Mouse (Mus musculus) heart, embryonic 16.5 days (tissue): Measurements from ENCODE around the gene Ctbp2. TPM values are rescaled to one million over a fixed set of nuclear protein-coding genes. Genes with fewer than 3 reads are reported as not detected.

Experiments
- ATAC-seq: fragments of 200-750 bp; cut with Nextera tagmentation; replicated peaks from 2 replicates; pipeline ENCODE4 v1.8.0; 2017; ENCODE audit warnings: moderate number of reproducible peaks; ENCODE audit not compliant: insufficient read depth, low FRiP score; ENCODE audit errors: extremely low read depth
- H3K27ac ChIP-seq: fragments of 300-500 bp; sonication (generic); 2 replicates; pipeline ENCODE4 v1.5.1; 2014; ENCODE audit warnings: mild to moderate bottlenecking, low read length, control low read depth, moderate library complexity
- H3K27me3 ChIP-seq: fragments of 300-500 bp; sonication (generic); 2 replicates; pipeline ENCODE4 v1.6.1; 2014; ENCODE audit warnings: low read length, mixed read lengths; ENCODE audit not compliant: control insufficient read depth, insufficient read depth
- H3K36me3 ChIP-seq: fragments of 300-500 bp; sonication (generic); 2 replicates; pipeline ENCODE4 v1.6.1; 2014; ENCODE audit not compliant: control insufficient read depth, insufficient read depth
- H3K4me1 ChIP-seq: fragments of 300-500 bp; sonication (generic); 2 replicates; pipeline ENCODE4 v1.6.1; 2014; ENCODE audit warnings: low read length, mixed read lengths; ENCODE audit not compliant: control insufficient read depth, insufficient read depth
- H3K4me2 ChIP-seq: fragments of 300-500 bp; sonication (generic); 2 replicates; pipeline ENCODE4 v1.6.1; 2014; ENCODE audit warnings: low read depth, mild to moderate bottlenecking, control low read depth, low read length
- H3K4me3 ChIP-seq: fragments of 300-500 bp; sonication (generic); 2 replicates; pipeline ENCODE4 v1.5.1; 2014; ENCODE audit warnings: mild to moderate bottlenecking, control low read depth, low read length
- H3K9ac ChIP-seq: fragments of 300-500 bp; sonication (generic); 2 replicates; pipeline ENCODE4 v1.6.1; 2014; ENCODE audit warnings: low read length, control low read depth
- H3K9me3 ChIP-seq: fragments of 300-500 bp; sonication (generic); replicated peaks from 2 replicates; pipeline ENCODE4 v1.6.1; 2016; ENCODE audit warnings: low read length; ENCODE audit not compliant: control insufficient read depth
- WGBS: fragments of 180-500 bp; shearing (Covaris S2); extraction: QIAGEN DNeasy Blood & Tissue Kit; methylation state at CpG from one replicate; pipeline ENCODE4 v1.1.7; 2014; 5-methylcytosine and 5-hydroxymethylcytosine counted together
- polyA plus RNA-seq: library from polyadenylated mRNA; unstranded; fragments of >200 nt; fragmentation: Nextera tagmentation; extraction: Ambion mirVana; gene quantifications from 2 replicates; pipeline ENCODE4 v1.2.1, GENCODE M21; 2015

Ctbp2 gene
- polyA plus RNA-seq, 1 experiment from 2014 or later: 44.6 TPM

DNA sequence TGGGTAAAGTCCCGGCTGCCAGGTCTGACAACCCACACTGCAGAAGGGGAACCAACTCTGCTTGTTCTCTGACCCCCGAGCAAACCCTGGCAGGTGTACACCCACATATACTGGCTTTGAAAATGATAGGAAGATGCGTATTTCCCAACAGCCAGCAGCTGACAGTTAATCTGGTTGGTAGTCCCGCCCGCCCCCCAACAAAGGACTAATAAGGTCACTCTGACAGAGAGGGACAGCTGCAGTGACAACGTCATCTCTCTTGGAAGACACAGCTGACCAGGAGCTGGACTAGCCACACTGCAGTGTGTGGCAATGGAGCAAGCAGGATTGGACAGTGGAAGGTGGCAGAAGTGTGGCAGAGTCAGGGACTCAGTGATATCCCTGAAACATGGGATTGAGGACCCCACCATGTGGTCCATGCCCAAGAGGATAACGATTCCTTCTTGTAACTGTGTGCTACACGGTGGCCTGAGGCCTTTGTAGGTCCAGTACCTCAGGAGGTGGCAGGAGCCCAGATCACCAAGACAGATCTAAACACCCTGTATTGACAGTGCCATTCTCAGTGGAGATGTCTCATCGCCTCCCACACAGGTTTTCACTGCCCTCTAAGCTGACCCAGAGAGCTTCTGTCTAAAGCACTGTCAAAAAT lies 131.1 kb downstream of the Ctbp2 start:
- peaks cover 43% of the 10 kb centered on the region for H3K36me3 ChIP-seq
- 89% methylated on average over 9 of the region's 9 CpGs for WGBS
- ATAC-seq: no peak

DNA sequence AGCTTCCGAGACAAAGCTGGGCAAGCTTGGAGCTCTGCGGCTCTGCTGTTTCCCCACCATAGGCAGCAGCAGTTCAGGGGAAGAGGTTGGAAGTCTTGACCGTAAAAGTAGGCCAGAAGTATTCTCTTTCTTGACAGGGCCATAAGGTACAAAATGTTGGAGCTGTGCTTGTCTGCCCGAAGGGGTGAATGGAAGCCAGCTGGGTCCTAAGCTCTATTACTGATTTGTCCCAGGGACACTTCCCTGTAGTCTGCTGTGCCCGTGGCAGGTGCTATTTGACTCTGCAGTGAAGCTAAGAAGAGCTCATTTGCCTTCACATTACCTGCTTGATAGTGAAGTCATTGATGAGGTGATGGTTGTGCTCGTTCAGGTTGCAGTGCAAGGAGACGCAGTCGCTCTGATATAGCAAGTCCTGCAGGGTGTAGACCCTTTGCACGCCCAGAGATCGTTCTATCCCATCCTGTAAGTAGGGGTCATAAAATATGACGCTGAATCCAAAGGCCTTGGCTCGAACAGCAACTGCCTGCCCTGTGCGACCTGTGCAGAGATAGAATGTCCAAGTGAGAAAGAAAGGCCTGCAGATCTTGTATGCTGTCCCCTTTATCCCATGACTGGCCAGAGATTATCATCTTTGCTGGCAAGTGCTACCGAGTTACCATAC lies 132.8 kb downstream of the Ctbp2 start:
- H3K27ac ChIP-seq: no peak overlapping the region
- no peak overlapping the region for H3K9ac ChIP-seq
- WGBS: 88% methylated on average over 14 of the region's 14 CpGs
- H3K4me3 ChIP-seq: no peak overlapping the region
- H3K4me1 ChIP-seq: no peaks in the 10 kb centered on the region
- no peaks in the 10 kb centered on the region for H3K9me3 ChIP-seq
- no peak for ATAC-seq
- peaks cover 39% of the 10 kb centered on the region for H3K36me3 ChIP-seq
- no peak overlapping the region for H3K4me2 ChIP-seq
- no peaks in the 10 kb centered on the region for H3K27me3 ChIP-seq

More for the DNA sequence above, 131.1 kb downstream of the Ctbp2 start:
- no peak overlapping the region for H3K4me3 ChIP-seq
- H3K9me3 ChIP-seq: no peaks in the 10 kb centered on the region
- H3K9ac ChIP-seq: no peak overlapping the region
- no peaks in the 10 kb centered on the region for H3K27me3 ChIP-seq
- H3K27ac ChIP-seq: no peak overlapping the region
- H3K4me2 ChIP-seq: no peak overlapping the region
- 0 out of 2 replicates have a peak, but pooled peaks cover 2% of the 10 kb centered on the region for H3K4me1 ChIP-seq

DNA sequence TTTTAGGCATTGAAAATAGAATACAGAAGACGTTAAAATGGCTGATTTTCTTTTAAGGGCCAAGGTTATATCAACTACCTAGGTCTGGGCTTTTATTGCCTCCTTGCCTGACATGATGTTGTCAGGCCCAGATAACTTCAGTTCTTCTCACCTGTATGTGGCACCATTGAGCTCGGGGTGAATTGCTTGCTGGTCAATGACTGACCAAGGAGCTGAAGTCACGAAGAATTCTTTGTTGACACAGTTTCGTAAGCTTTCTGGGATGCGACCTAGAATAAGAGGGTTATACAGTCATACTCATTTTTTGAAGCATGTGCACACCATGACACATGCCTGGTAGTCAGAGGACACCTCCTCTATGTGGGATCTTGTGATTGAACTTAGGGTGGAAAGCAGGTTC lies 134.3 kb downstream of the Ctbp2 start:
- no peaks in the 10 kb centered on the region for H3K4me1 ChIP-seq
- H3K4me2 ChIP-seq: no peak overlapping the region
- H3K9ac ChIP-seq: no peak overlapping the region
- H3K4me3 ChIP-seq: no peak overlapping the region
- WGBS: 90% methylated on average over 5 of the region's 5 CpGs
- no peak overlapping the region for H3K27ac ChIP-seq
- H3K9me3 ChIP-seq: no peaks in the 10 kb centered on the region
- H3K27me3 ChIP-seq: no peaks in the 10 kb centered on the region
- peaks cover 39% of the 10 kb centered on the region for H3K36me3 ChIP-seq
- ATAC-seq: no peak

GRCm38 (mm10) chr7:132982639-132983038 lies 141.5 kb downstream of the Ctbp2 start:
- H3K36me3 ChIP-seq: peaks cover 35% of the 10 kb centered on the region
- WGBS: 55% methylated on average over 3 of the region's 3 CpGs

GRCm38 (mm10) chr7:132977981-132978380 lies 146.2 kb downstream of the Ctbp2 start:
- H3K4me3 ChIP-seq: no peak overlapping the region
- no peaks in the 10 kb centered on the region; the same call in 1 of the 2 replicates for H3K4me1 ChIP-seq
- no peaks in the 10 kb centered on the region for H3K9me3 ChIP-seq
- no peak overlapping the region for H3K4me2 ChIP-seq
- no peaks in the 10 kb centered on the region for H3K27me3 ChIP-seq
- no peak for ATAC-seq
- no peak overlapping the region for H3K9ac ChIP-seq
- H3K36me3 ChIP-seq: peaks cover 29% of the 10 kb centered on the region
- no peak overlapping the region for H3K27ac ChIP-seq
- 95% methylated on average over 2 of the region's 2 CpGs for WGBS

More at GRCm38 (mm10) chr7:132982639-132983038, 141.5 kb downstream of the Ctbp2 start:
- H3K4me1 ChIP-seq: no peaks in the 10 kb centered on the region; the same call in 1 of the 2 replicates
- no peak overlapping the region for H3K4me2 ChIP-seq
- no peaks in the 10 kb centered on the region for H3K27me3 ChIP-seq
- ATAC-seq: no peak
- no peak overlapping the region for H3K9ac ChIP-seq
- H3K9me3 ChIP-seq: no peaks in the 10 kb centered on the region
- H3K4me3 ChIP-seq: no peak overlapping the region
- H3K27ac ChIP-seq: no peak overlapping the region

DNA sequence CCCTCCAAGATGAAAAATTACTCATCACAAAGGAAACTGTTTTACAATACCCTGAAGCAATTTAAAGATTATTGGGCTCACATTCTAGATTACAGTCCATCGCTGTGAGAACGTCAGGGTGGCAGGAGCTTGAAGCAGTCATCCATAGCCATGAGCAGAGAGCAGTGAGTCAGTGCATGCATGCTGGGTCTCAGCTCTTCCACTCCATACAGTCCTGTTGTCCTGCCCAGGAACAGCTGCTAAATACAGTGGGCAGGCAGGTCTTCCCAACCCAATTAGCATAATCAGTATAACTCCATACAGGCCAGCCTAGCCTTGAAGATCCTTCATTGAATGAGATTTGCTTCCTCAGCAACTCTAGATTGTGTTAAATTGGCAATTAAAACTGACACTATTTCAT lies 148.1 kb downstream of the Ctbp2 start:
- Histone ChIP-seq H3K4me3 (no peak overlapping the region), H3K9ac (no peak overlapping the region), H3K4me1 (no peaks in the 10 kb centered on the region), H3K4me2 (no peak overlapping the region), H3K27me3 (no peaks in the 10 kb centered on the region), H3K27ac (no peak overlapping the region), H3K9me3 (no peaks in the 10 kb centered on the region), H3K36me3 (peaks cover 17% of the 10 kb centered on the region)
- no peak for ATAC-seq
- WGBS: 88% methylated on average over 2 of the region's 2 CpGs

- WGBS: 94% methylated on average over 2 of the region's 2 CpGs
- ATAC-seq: no peak
- no peaks in the 10 kb centered on the region for H3K27me3 ChIP-seq
- H3K4me2 ChIP-seq: no peak overlapping the region
- H3K9me3 ChIP-seq: no peaks in the 10 kb centered on the region
- no peak overlapping the region for H3K27ac ChIP-seq
- peaks cover 10% of the 10 kb centered on the region; the same call in 1 of the 2 replicates for H3K36me3 ChIP-seq
- no peak overlapping the region for H3K4me3 ChIP-seq
- no peak overlapping the region for H3K9ac ChIP-seq
- no peaks in the 10 kb centered on the region for H3K4me1 ChIP-seq
Measured at GRCm38 (mm10) chr7:132972079-132972478, 152.1 kb downstream of the Ctbp2 start.

GRCm38 (mm10) chr7:132965707-132966106 lies 158.4 kb downstream of the Ctbp2 start:
- Histone ChIP-seq H3K4me2 (no peak overlapping the region), H3K9ac (no peak overlapping the region), H3K27me3 (no peaks in the 10 kb centered on the region), H3K36me3 (peaks cover 4% of the 10 kb centered on the region; the same call in 1 of the 2 replicates), H3K9me3 (no peaks in the 10 kb centered on the region), H3K27ac (no peak overlapping the region), H3K4me3 (no peak overlapping the region), H3K4me1 (peaks cover 2% of the 10 kb centered on the region; the same call in 1 of the 2 replicates)
- ATAC-seq: no peak
- WGBS: 86% methylated on average over 2 of the region's 2 CpGs

GRCm38 (mm10) chr7:132964395-132964794 lies 159.8 kb downstream of the Ctbp2 start:
- WGBS: 84% methylated on average over 3 of the region's 3 CpGs
- ATAC-seq: no peak

More at GRCm38 (mm10) chr7:132964395-132964794, 159.8 kb downstream of the Ctbp2 start:
- Histone ChIP-seq H3K27ac (no peak overlapping the region), H3K27me3 (no peaks in the 10 kb centered on the region), H3K4me1 (peaks cover 2% of the 10 kb centered on the region; the same call in 1 of the 2 replicates), H3K36me3 (peaks cover 4% of the 10 kb centered on the region; the same call in 1 of the 2 replicates), H3K4me3 (no peak overlapping the region), H3K9me3 (no peaks in the 10 kb centered on the region), H3K4me2 (no peak overlapping the region), H3K9ac (no peak overlapping the region)
